Mouse (Mus musculus) heart, adult 9 months (tissue): ENCODE measurements around the gene Myo15b.

Source experiments
- DNase-seq, 2 experiments: peaks; one replicate each; pipeline ENCODE4 v3.0.0; 2022; ENCODE audit warnings: low spot score in 2 of 2

Gene Myo15b

GRCm38 (mm10) chr11:115872437-115872836 lies 14.2 kb downstream of the Myo15b start:
- DNase-seq: no peak

- DNase-seq: no peak
These were observed 17.7 kb downstream of the Myo15b start for GRCm38 (mm10) chr11:115875935-115876334.

- no peak for DNase-seq
These were observed 18.2 kb downstream of the Myo15b start for GRCm38 (mm10) chr11:115876438-115876837.

- no peak for DNase-seq
These were observed 19.1 kb downstream of the Myo15b start for GRCm38 (mm10) chr11:115877174-115877755.

- DNase-seq: no peak
These were observed 19.9 kb downstream of the Myo15b start for GRCm38 (mm10) chr11:115878071-115878470.

- no peak for DNase-seq
These were observed 22.8 kb downstream of the Myo15b start for GRCm38 (mm10) chr11:115881002-115881401.

GRCm38 (mm10) chr11:115883251-115883650 lies 25.0 kb downstream of the Myo15b start:
- no peak for DNase-seq

- no peak for DNase-seq
These were observed 26.2 kb downstream of the Myo15b start for GRCm38 (mm10) chr11:115884361-115884760.

GRCm38 (mm10) chr11:115885281-115885680 lies 27.1 kb downstream of the Myo15b start:
- DNase-seq: no peak

- no peak for DNase-seq
These were observed 28.2 kb downstream of the Myo15b start for GRCm38 (mm10) chr11:115886446-115886845.

GRCm38 (mm10) chr11:115888020-115888419 lies 29.8 kb downstream of the Myo15b start:
- DNase-seq: no peak

GRCm38 (mm10) chr11:115889159-115889558 lies 31.0 kb downstream of the Myo15b start:
- DNase-seq: no peak

GRCm38 (mm10) chr11:115892213-115892612 lies 34.0 kb downstream of the Myo15b start:
- DNase-seq: no peak

- DNase-seq: no peak
These were observed 34.9 kb downstream of the Myo15b start for GRCm38 (mm10) chr11:115893071-115893470.

- DNase-seq: no peak
These were observed 36.7 kb downstream of the Myo15b start for GRCm38 (mm10) chr11:115894755-115895520.

GRCm38 (mm10) chr11:115898446-115898845 lies 40.2 kb downstream of the Myo15b start:
- DNase-seq: no peak

GRCm38 (mm10) chr11:115898886-115899285 lies 40.7 kb downstream of the Myo15b start:
- no peak for DNase-seq

- peak; percentile 80 to 82 for DNase-seq
These were observed 41.5 kb downstream of the Myo15b start, which contains the start of gene Smim5 for GRCm38 (mm10) chr11:115899486-115900266. Gene Smim5 (plus strand): TSS chr11:115899966.

- peak; percentile 34 to 42 for DNase-seq
These were observed 42.5 kb downstream of the Myo15b start for GRCm38 (mm10) chr11:115900561-115901337.

GRCm38 (mm10) chr11:115901338-115902161 lies 43.3 kb downstream of the Myo15b start:
- no peak for DNase-seq

GRCm38 (mm10) chr11:115902177-115902576 lies 44.0 kb downstream of the Myo15b start:
- DNase-seq: peak; percentile 70
